ENCODE assay signal across 16 mouse cellular contexts in the genomic region with DNA sequence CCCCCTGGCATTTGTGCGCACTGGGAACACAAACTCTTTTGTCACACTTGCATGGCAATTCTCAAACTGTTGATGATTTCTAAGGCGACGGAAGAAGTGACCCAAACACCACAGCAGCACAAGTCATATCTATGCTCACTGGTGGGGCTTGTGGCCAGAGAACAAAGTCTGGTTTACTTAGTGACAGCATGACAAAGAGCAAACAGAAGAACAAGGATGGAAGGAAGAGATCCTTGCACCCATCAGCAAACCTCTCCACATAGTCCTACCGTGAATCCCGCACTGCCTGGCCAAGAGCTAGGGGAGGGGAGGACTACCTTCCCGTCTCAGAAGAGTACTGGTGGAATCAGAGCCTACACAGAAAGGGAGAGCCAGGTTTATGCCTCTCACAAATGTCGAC.
"Had no signal": no experiment of that assay in that cellular context is flagged by ENCODE, and none has a peak within 500 bp of the region (broad histone marks: within the 10 kb centered on the region; RNA-seq: fewer than 3 reads in every experiment).

No protein-coding gene starts in this region.

- H3K27ac ChIP-seq: kidney, embryonic 15.5 days; limb, embryonic 13.5 days; neural tube, embryonic 15.5 days had no signal

- H3K9ac ChIP-seq: kidney, embryonic 15.5 days; limb, embryonic 13.5 days; neural tube, embryonic 15.5 days had no signal

- H3K4me2 ChIP-seq: kidney, embryonic 15.5 days; limb, embryonic 13.5 days; neural tube, embryonic 15.5 days had no signal

- DNase-seq: kidney, adult 18-20 months; kidney, postnatal 14 days; left cerebral cortex, postnatal 4 days; lung, adult 2 months; lung, postnatal 36 days; midbrain, embryonic 14.5 days; right cerebral cortex, adult 18-20 months; right cerebral cortex, postnatal 25 days; thymus, adult 18-20 months; thymus, postnatal 25 days had no signal

- H3K4me3 ChIP-seq: kidney, embryonic 15.5 days; limb, embryonic 13.5 days; myocyte; neural tube, embryonic 15.5 days had no signal

- H3K9me3 ChIP-seq: kidney, embryonic 15.5 days; limb, embryonic 13.5 days; neural tube, embryonic 15.5 days had no signal

- H3K36me3 ChIP-seq: neural tube, embryonic 15.5 days had no signal

- H3K27me3 ChIP-seq: kidney, embryonic 15.5 days; limb, embryonic 13.5 days; neural tube, embryonic 15.5 days had no signal

- ATAC-seq: hindbrain, embryonic 16.5 days; lung, postnatal 0 days had no signal
